Mouse (Mus musculus) spleen, adult 2 months (tissue): Measurements from ENCODE around the gene Zdhhc13. TPM values are rescaled to one million over a fixed set of nuclear protein-coding genes. Genes with fewer than 3 reads are reported as not detected.

ENCODE experiments used
- DNase-seq, 2 experiments: peaks; one replicate each; pipeline versions ENCODE4 v3.0.0 to v3.0.0-alpha.2; 2012 to 2021; ENCODE audit warnings: low spot score in 2 of 2, low read depth in 1 of 2
- H3K27ac ChIP-seq: fragments of 200-500 bp; 2 replicates; pipeline ENCODE4 v1.5.1; 2012; ENCODE audit warnings: low read length, inconsistent platforms; ENCODE audit not compliant: insufficient read depth
- H3K27me3 ChIP-seq: fragments of 200-500 bp; 2 replicates; pipeline ENCODE4 v1.6.1; 2012; ENCODE audit warnings: mild to moderate bottlenecking, moderate library complexity, low read length, inconsistent platforms; ENCODE audit not compliant: control insufficient read depth, insufficient read depth
- H3K36me3 ChIP-seq: fragments of 200-500 bp; 2 replicates; pipeline ENCODE4 v1.6.1; 2012; ENCODE audit warnings: mild to moderate bottlenecking, low read length, inconsistent platforms; ENCODE audit not compliant: control insufficient read depth, insufficient read depth
- H3K4me1 ChIP-seq: fragments of 200-500 bp; 2 replicates; pipeline ENCODE4 v1.6.1; 2011; ENCODE audit warnings: inconsistent platforms; ENCODE audit not compliant: control insufficient read depth, insufficient read depth, insufficient read length
- H3K4me3 ChIP-seq: fragments of 200-500 bp; 2 replicates; pipeline ENCODE4 v1.5.1; 2011; ENCODE audit warnings: mild to moderate bottlenecking, inconsistent platforms; ENCODE audit not compliant: insufficient read depth, insufficient read length; ENCODE audit errors: extremely low read depth
- CTCF ChIP-seq: fragments of 200-500 bp; IDR thresholded peaks from 2 replicates; pipeline ENCODE4 v1.5.1; 2011; ENCODE audit warnings: mild to moderate bottlenecking, inconsistent platforms; ENCODE audit not compliant: insufficient read depth, insufficient read length, insufficient replicate concordance; ENCODE audit errors: extremely low read depth
- POLR2A ChIP-seq: fragments of 200-500 bp; IDR thresholded peaks from 2 replicates; pipeline ENCODE4 v1.6.1; 2011; ENCODE audit warnings: low read depth, low read length, inconsistent platforms
- WGBS: fragments of 180-500 bp; shearing (Covaris S2); methylation state at CpG from one replicate; pipeline ENCODE4 v1.1.7; 2018; 5-methylcytosine and 5-hydroxymethylcytosine counted together
- polyA plus RNA-seq: library from polyadenylated mRNA; depleted of rRNA; stranded (reverse); fragments of >200 nt; gene quantifications from 2 replicates; pipeline ENCODE4 v1.2.3, GENCODE M21; 2012

The Zdhhc13 gene
- polyA plus RNA-seq, 1 experiment, result 6.9 TPM

GRCm38 (mm10) chr7:48772060-48772734 is 16.6 kb upstream of the Zdhhc13 start:
- no peak for DNase-seq
- no peak for TF ChIP-seq CTCF
- no peak for TF ChIP-seq POLR2A
- no peaks in the 10 kb centered on the region for H3K4me1 ChIP-seq
- no peaks in the 10 kb centered on the region for H3K36me3 ChIP-seq
- WGBS, result 92% methylated on average over 2 of the region's 2 CpGs
- H3K27ac ChIP-seq, result no peak overlapping the region
- no peaks in the 10 kb centered on the region for H3K27me3 ChIP-seq
- no peak overlapping the region for H3K4me3 ChIP-seq

GRCm38 (mm10) chr7:48773333-48773732 is 15.5 kb upstream of the Zdhhc13 start:
- Histone ChIP-seq H3K4me1 (no peaks in the 10 kb centered on the region), H3K27me3 (no peaks in the 10 kb centered on the region), H3K27ac (no peak overlapping the region), H3K36me3 (no peaks in the 10 kb centered on the region), H3K4me3 (no peak overlapping the region)
- DNase-seq, result no peak
- TF ChIP-seq POLR2A (no peak), CTCF (no peak)
- 86% methylated on average over 5 of the region's 5 CpGs for WGBS

- no peaks in the 10 kb centered on the region for H3K4me1 ChIP-seq
- no peaks in the 10 kb centered on the region for H3K27me3 ChIP-seq
- no peaks in the 10 kb centered on the region for H3K36me3 ChIP-seq
- no peak overlapping the region for H3K4me3 ChIP-seq
- WGBS, result 94% methylated on average over 1 of the region's 1 CpGs
- no peak overlapping the region for H3K27ac ChIP-seq
- DNase-seq, result no peak
- no peak for TF ChIP-seq CTCF
- TF ChIP-seq POLR2A, result no peak
Observed at GRCm38 (mm10) chr7:48774633-48775032, 14.2 kb upstream of the Zdhhc13 start.

GRCm38 (mm10) chr7:48775436-48775835 is 13.4 kb upstream of the Zdhhc13 start:
- no peak for TF ChIP-seq CTCF
- TF ChIP-seq POLR2A, result no peak
- H3K4me3 ChIP-seq, result no peak overlapping the region
- no peaks in the 10 kb centered on the region for H3K36me3 ChIP-seq
- WGBS, result 86% methylated on average over 1 of the region's 1 CpGs
- H3K4me1 ChIP-seq, result no peaks in the 10 kb centered on the region
- no peak overlapping the region for H3K27ac ChIP-seq
- no peak for DNase-seq
- no peaks in the 10 kb centered on the region for H3K27me3 ChIP-seq

- WGBS, result 64% methylated on average over 8 of the region's 8 CpGs
- no peak overlapping the region for H3K4me3 ChIP-seq
- no peak overlapping the region for H3K27ac ChIP-seq
- DNase-seq, result no peak
- H3K36me3 ChIP-seq, result no peaks in the 10 kb centered on the region
- no peaks in the 10 kb centered on the region for H3K27me3 ChIP-seq
- no peak for TF ChIP-seq CTCF
- TF ChIP-seq POLR2A, result no peak
- peaks cover 4% of the 10 kb centered on the region; the same call in 1 of the 2 replicates for H3K4me1 ChIP-seq
Observed at GRCm38 (mm10) chr7:48777721-48778504, 10.9 kb upstream of the Zdhhc13 start.

GRCm38 (mm10) chr7:48779110-48779509 is 9.7 kb upstream of the Zdhhc13 start:
- Histone ChIP-seq H3K4me1 (peaks cover 5% of the 10 kb centered on the region; the same call in 1 of the 2 replicates), H3K27ac (no peak overlapping the region), H3K27me3 (no peaks in the 10 kb centered on the region), H3K4me3 (no peak overlapping the region), H3K36me3 (no peaks in the 10 kb centered on the region)
- DNase-seq, result no peak
- WGBS, result 86% methylated on average over 3 of the region's 3 CpGs
- TF ChIP-seq CTCF (no peak), POLR2A (no peak)

GRCm38 (mm10) chr7:48782432-48782831 is 6.4 kb upstream of the Zdhhc13 start:
- Histone ChIP-seq H3K4me1 (peaks cover 11% of the 10 kb centered on the region; the same call in 1 of the 2 replicates), H3K27ac (no peak overlapping the region), H3K27me3 (no peaks in the 10 kb centered on the region), H3K4me3 (no peak overlapping the region), H3K36me3 (no peaks in the 10 kb centered on the region)
- no peak for DNase-seq
- TF ChIP-seq POLR2A, result no peak
- no peak for TF ChIP-seq CTCF
- 76% methylated on average over 4 of the region's 4 CpGs for WGBS
